Mouse (Mus musculus): Measurements from ENCODE around the gene Hoxa3. TPM values are rescaled to one million over a fixed set of nuclear protein-coding genes. Genes with fewer than 3 reads are reported as not detected.

Gene Hoxa3
- polyA plus RNA-seq (2015; fragmentation: Nextera tagmentation; extraction: Ambion mirVana), result 6.6 and 7.6 TPM in 2 replicates

DNA sequence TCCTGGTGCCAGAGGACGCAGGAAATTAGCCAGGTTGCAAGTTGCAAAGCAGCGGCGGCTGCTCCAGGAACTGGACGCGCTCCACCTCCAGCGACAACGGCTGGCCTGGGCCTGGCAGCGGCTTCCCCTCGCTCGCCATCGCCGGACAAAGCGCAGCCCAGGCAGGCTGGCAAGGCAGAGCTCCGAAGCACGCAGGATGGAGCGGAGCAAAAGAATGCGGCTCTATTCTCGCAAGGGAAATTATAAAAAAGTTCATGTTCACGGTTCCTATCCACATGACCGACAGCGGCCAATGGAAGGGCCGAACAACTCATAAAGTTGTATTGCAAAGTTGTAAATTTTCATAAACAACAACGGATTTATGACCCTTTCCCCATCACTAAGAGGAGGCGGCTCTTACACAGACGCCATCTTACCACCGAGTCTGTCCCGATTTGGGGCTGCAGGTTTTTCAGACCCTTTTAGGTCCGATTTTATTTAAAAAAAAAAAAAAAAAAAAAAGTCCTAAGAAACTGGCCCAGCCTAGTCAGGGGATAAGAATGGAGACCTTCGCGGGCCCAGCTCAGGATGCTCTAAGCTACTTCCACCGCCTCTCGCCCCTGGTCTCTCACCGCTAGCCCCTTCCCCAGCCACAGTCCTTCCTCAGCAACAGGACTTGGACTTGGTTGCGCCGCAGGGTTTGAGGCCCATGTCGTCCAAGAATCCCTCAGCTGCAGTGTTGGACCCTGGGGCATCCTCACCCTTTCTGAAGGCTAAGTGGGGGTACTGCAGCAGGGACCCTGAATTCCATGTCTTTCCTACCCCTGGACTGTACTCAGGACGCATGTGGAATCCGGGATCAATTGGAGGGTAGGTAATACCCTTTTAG lies at the start of gene Hoxa3, which contains the start of gene Gm28308:
Hoxa3 (minus strand) TSS at position 218 of the 868 bp plus-strand sequence.
Gm28308 (minus strand) TSS at position 221 of the 868 bp plus-strand sequence.
- H3K9me3 ChIP-seq (ENCODE audit: control insufficient read depth, low read length), result no peaks in the 10 kb centered on the region
- H3K9ac ChIP-seq (ENCODE audit: low read length), result peak within 1 kb of the TSS; percentile 60
- peaks cover 12% of the 10 kb centered on the region for H3K4me1 ChIP-seq (replicated peaks; ENCODE audit: control insufficient read depth, insufficient read depth, low read length)
- H3K36me3 ChIP-seq (ENCODE audit: control insufficient read depth, insufficient read depth, low read length), result no peaks in the 10 kb centered on the region
- H3K27me3 ChIP-seq (ENCODE audit: control insufficient read depth, insufficient read depth, low read depth, low read length), result peaks cover 78% of the 10 kb centered on the region
- peak within 1 kb of the TSS; percentile 44 for H3K4me3 ChIP-seq (ENCODE audit: low read length)
- ATAC-seq (ENCODE audit: low read depth), result peak; percentile 38
- WGBS, result 9% methylated on average over 38 of the region's 38 CpGs
- H3K27ac ChIP-seq (ENCODE audit: low read length), result peak within 1 kb of the TSS; percentile 45
- peak within 1 kb of the TSS; percentile 65 for H3K4me2 ChIP-seq (ENCODE audit: low read depth, low read length)

DNA sequence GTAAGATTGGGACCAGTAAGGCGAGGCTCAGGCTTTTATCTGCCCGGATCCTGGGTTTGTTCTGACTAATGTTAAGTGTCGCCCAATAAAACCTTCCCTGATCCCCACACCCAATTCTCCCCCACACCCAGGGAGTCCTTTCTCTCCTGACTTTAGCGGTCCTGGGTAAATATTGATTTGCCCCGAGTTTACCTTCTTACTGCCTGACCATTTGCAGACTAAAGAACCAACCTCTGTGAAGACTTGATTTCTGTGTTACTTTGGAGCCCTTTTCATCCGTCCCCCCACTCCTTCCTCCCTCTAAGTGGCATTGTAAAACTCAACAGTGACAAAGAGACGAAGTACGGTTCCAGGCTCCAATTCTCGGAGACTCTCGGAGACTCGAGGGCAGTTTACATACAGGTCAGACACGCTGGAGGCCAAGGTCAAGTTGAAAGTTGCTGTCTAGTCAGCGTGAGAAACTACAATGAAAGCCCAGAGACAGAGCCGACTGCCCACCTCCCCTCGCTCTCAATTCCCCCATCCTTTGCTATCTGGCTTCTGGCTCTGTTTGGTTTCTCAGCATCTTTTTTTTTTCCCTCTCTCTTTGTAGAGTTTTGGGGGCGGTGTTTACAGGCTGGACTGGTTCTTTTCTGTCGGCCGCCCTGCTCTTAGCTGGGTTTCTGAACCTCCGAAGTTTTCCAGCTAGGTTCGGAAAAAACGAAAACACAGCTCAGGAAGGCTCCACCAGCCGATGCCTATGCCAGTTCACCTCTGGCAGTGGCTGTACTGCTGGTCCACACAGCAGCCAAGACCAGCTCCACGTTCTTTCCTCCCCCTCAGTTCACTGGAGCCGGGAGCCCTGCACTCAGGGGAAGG lies 49.6 kb upstream of the Hoxa3 start:
- Histone ChIP-seq H3K9me3 (ENCODE audit: control insufficient read depth, low read length) (no peaks in the 10 kb centered on the region), H3K36me3 (ENCODE audit: control insufficient read depth, insufficient read depth, low read length) (no peaks in the 10 kb centered on the region), H3K4me2 (ENCODE audit: low read depth, low read length) (no peak overlapping the region), H3K4me3 (ENCODE audit: low read length) (no peak overlapping the region), H3K4me1 (replicated peaks; ENCODE audit: control insufficient read depth, insufficient read depth, low read length) (peaks cover 13% of the 10 kb centered on the region; the same call in 1 of the 2 replicates), H3K27ac (ENCODE audit: low read length) (no peak overlapping the region), H3K27me3 (ENCODE audit: control insufficient read depth, insufficient read depth, low read depth, low read length) (peaks cover 89% of the 10 kb centered on the region), H3K9ac (ENCODE audit: low read length) (no peak overlapping the region)
- 3% methylated on average over 24 of the region's 24 CpGs for WGBS
- ATAC-seq (ENCODE audit: low read depth), result no peak

- no peak for ATAC-seq (ENCODE audit: low read depth)
- no peak overlapping the region for H3K4me3 ChIP-seq (ENCODE audit: low read length)
- H3K27me3 ChIP-seq (ENCODE audit: control insufficient read depth, insufficient read depth, low read depth, low read length), result peaks cover 91% of the 10 kb centered on the region
- no peaks in the 10 kb centered on the region for H3K9me3 ChIP-seq (ENCODE audit: control insufficient read depth, low read length)
- H3K36me3 ChIP-seq (ENCODE audit: control insufficient read depth, insufficient read depth, low read length), result no peaks in the 10 kb centered on the region
- no peak overlapping the region for H3K4me2 ChIP-seq (ENCODE audit: low read depth, low read length)
- H3K4me1 ChIP-seq (replicated peaks; ENCODE audit: control insufficient read depth, insufficient read depth, low read length), result peaks cover 13% of the 10 kb centered on the region; the same call in 1 of the 2 replicates
- H3K27ac ChIP-seq (ENCODE audit: low read length), result no peak overlapping the region
- no peak overlapping the region for H3K9ac ChIP-seq (ENCODE audit: low read length)
- 5% methylated on average over 9 of the region's 9 CpGs for WGBS
Measured at GRCm38 (mm10) chr6:52261751-52262462, 48.8 kb upstream of the Hoxa3 start.

DNA sequence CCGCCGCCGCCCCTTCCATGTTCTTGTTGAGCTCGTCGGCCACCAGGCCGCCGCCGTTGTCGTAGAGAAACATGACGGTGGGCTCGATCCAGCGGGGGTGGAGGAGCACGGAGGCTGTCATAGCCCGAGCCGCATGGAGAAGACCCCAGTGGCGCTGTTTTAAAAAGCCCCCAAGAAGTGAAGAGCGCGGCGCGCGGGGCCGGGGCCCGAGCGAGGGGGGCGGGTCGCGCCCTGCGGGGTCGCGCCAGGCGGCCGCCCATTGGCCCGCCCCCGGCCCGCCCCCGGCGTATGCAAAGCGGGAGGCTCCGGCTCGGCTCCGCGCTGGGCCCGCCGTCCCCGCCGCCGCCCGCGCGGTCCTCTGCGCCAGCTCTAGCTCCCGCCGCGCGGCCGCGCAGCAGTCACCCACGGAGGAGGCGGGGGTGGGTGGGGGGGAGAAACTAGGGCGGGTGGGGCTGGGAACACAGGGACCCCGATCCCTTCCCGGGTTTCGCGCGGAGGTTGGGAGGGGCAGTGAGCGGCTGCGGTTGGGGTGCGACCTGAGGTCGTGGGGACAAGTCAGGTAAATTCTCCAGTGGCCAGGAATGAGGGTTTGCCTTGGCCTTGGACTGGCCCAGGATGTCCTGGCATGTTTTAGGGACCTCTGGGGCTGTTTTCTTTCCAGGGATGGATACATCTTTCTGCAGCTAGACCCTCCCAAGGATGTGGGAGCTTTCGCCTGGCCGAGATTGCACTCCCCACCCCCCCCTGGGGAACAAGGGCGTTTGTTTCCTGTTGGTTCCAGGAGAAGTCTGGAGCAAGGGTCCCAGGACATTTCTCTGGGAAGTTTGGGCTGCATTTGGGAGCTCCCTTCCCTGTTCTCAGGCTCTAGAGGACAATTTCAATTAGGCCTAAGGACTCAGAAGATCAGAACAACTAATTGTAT lies 47.8 kb upstream of the Hoxa3 start, which contains the start of gene Hoxa13:
Hoxa13 (minus strand) TSS at position 227 of the 922 bp plus-strand sequence.
- no peak within 1 kb of the TSS for H3K27ac ChIP-seq (ENCODE audit: low read length)
- H3K9ac ChIP-seq (ENCODE audit: low read length), result no peak within 1 kb of the TSS
- peaks cover 13% of the 10 kb centered on the region; the same call in 1 of the 2 replicates for H3K4me1 ChIP-seq (replicated peaks; ENCODE audit: control insufficient read depth, insufficient read depth, low read length)
- no peaks in the 10 kb centered on the region for H3K9me3 ChIP-seq (ENCODE audit: control insufficient read depth, low read length)
- H3K27me3 ChIP-seq (ENCODE audit: control insufficient read depth, insufficient read depth, low read depth, low read length), result peaks cover 90% of the 10 kb centered on the region
- under 1% methylated on average over 23 of the region's 72 CpGs for WGBS
- peak within 1 kb of the TSS; percentile 80 for H3K4me2 ChIP-seq (ENCODE audit: low read depth, low read length)
- H3K36me3 ChIP-seq (ENCODE audit: control insufficient read depth, insufficient read depth, low read length), result no peaks in the 10 kb centered on the region
- ATAC-seq (ENCODE audit: low read depth), result peak; percentile 78
- H3K4me3 ChIP-seq (ENCODE audit: low read length), result peak within 1 kb of the TSS; percentile 50

DNA sequence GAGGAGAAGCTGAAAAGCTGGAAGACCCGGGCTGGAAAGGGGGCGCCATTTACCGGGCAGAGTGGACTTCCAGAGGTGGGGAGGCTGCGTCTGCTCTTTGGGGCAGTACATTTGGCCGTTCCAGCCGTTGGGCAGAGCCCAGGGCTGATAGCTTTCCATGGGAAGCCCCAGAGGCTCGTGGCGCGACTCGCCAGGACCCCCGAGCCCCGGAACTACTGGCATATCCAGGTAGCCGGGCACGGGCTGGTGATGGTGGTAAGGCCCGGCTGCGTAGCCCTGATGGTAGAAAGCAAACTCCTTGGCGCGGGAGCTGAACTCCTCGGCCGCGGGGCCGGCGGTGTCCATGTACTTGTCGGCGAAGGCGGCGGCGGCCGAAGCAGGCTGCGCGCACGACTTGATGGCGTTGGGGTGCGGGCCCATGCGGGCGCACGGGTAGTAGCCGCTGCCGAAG lies 46.7 kb upstream of the Hoxa3 start:
- under 1% methylated on average over 39 of the region's 39 CpGs for WGBS
- ATAC-seq (ENCODE audit: low read depth), result no peak
- Histone ChIP-seq H3K36me3 (ENCODE audit: control insufficient read depth, insufficient read depth, low read length) (no peaks in the 10 kb centered on the region), H3K4me3 (ENCODE audit: low read length) (peak overlapping the region; percentile 50), H3K9me3 (ENCODE audit: control insufficient read depth, low read length) (no peaks in the 10 kb centered on the region), H3K4me1 (replicated peaks; ENCODE audit: control insufficient read depth, insufficient read depth, low read length) (peaks cover 13% of the 10 kb centered on the region; the same call in 1 of the 2 replicates), H3K4me2 (ENCODE audit: low read depth, low read length) (peak overlapping the region; percentile 80), H3K9ac (ENCODE audit: low read length) (no peak overlapping the region), H3K27me3 (ENCODE audit: control insufficient read depth, insufficient read depth, low read depth, low read length) (peaks cover 88% of the 10 kb centered on the region), H3K27ac (ENCODE audit: low read length) (no peak overlapping the region)

- Histone ChIP-seq H3K36me3 (ENCODE audit: control insufficient read depth, insufficient read depth, low read length) (no peaks in the 10 kb centered on the region), H3K4me3 (ENCODE audit: low read length) (no peak overlapping the region), H3K4me1 (replicated peaks; ENCODE audit: control insufficient read depth, insufficient read depth, low read length) (peaks cover 13% of the 10 kb centered on the region; the same call in 1 of the 2 replicates), H3K9me3 (ENCODE audit: control insufficient read depth, low read length) (no peaks in the 10 kb centered on the region), H3K27me3 (ENCODE audit: control insufficient read depth, insufficient read depth, low read depth, low read length) (peaks cover 84% of the 10 kb centered on the region), H3K27ac (ENCODE audit: low read length) (no peak overlapping the region), H3K4me2 (ENCODE audit: low read depth, low read length) (peak overlapping the region; percentile 80; the same call in 1 of the 2 replicates), H3K9ac (ENCODE audit: low read length) (no peak overlapping the region)
- WGBS, result 2% methylated on average over 24 of the region's 25 CpGs
- no peak for ATAC-seq (ENCODE audit: low read depth)
Measured at GRCm38 (mm10) chr6:52259081-52259790, 46.1 kb upstream of the Hoxa3 start.

GRCm38 (mm10) chr6:52256956-52257355 lies 43.8 kb upstream of the Hoxa3 start:
- H3K9ac ChIP-seq (ENCODE audit: low read length), result no peak overlapping the region
- H3K9me3 ChIP-seq (ENCODE audit: control insufficient read depth, low read length), result no peaks in the 10 kb centered on the region
- 0% methylated on average over 6 of the region's 6 CpGs for WGBS
- peaks cover 16% of the 10 kb centered on the region; the same call in 1 of the 2 replicates for H3K4me1 ChIP-seq (replicated peaks; ENCODE audit: control insufficient read depth, insufficient read depth, low read length)
- ATAC-seq (ENCODE audit: low read depth), result no peak
- H3K27me3 ChIP-seq (ENCODE audit: control insufficient read depth, insufficient read depth, low read depth, low read length), result peaks cover 82% of the 10 kb centered on the region
- no peak overlapping the region for H3K4me2 ChIP-seq (ENCODE audit: low read depth, low read length)
- H3K36me3 ChIP-seq (ENCODE audit: control insufficient read depth, insufficient read depth, low read length), result no peaks in the 10 kb centered on the region
- no peak overlapping the region for H3K4me3 ChIP-seq (ENCODE audit: low read length)
- H3K27ac ChIP-seq (ENCODE audit: low read length), result no peak overlapping the region
